Mouse (Mus musculus) hindbrain, embryonic 16.5 days (tissue): ENCODE results near the gene Apbb1. TPM values are rescaled to one million over a fixed set of nuclear protein-coding genes. Genes with fewer than 3 reads are reported as not detected.

Experiments
- ATAC-seq: fragments of 200-750 bp; cut with Nextera tagmentation; 2 replicates; pipeline ENCODE4 v1.8.0; 2017; ENCODE audit warnings: moderate TSS enrichment, moderate library complexity
- H3K27ac ChIP-seq: fragments of 300-500 bp; sonication (generic); 2 replicates; pipeline ENCODE4 v1.5.1; 2014; ENCODE audit warnings: low read depth, mild to moderate bottlenecking, control low read depth, low read length, moderate library complexity
- H3K27me3 ChIP-seq: fragments of 300-500 bp; sonication (generic); replicated peaks from 2 replicates; pipeline ENCODE4 v1.6.1; 2014; ENCODE audit warnings: low read length; ENCODE audit not compliant: control insufficient read depth, insufficient read depth
- H3K36me3 ChIP-seq: fragments of 300-500 bp; sonication (generic); 2 replicates; pipeline ENCODE4 v1.6.1; 2014; ENCODE audit warnings: mild to moderate bottlenecking, low read length, moderate library complexity, mixed read lengths; ENCODE audit not compliant: control insufficient read depth, insufficient read depth
- H3K4me1 ChIP-seq: fragments of 300-500 bp; sonication (generic); 2 replicates; pipeline ENCODE4 v1.6.1; 2014; ENCODE audit warnings: low read depth, low read length; ENCODE audit not compliant: control insufficient read depth, insufficient read depth
- H3K4me2 ChIP-seq: fragments of 300-500 bp; sonication (generic); 2 replicates; pipeline ENCODE4 v1.6.1; 2014; ENCODE audit warnings: mild to moderate bottlenecking, low read length, control low read depth, moderate library complexity
- H3K4me3 ChIP-seq: fragments of 300-500 bp; sonication (generic); 2 replicates; pipeline ENCODE4 v1.5.1; 2014; ENCODE audit warnings: mild to moderate bottlenecking, low read length, control low read depth, moderate library complexity
- H3K9ac ChIP-seq: fragments of 300-500 bp; sonication (generic); 2 replicates; pipeline ENCODE4 v1.6.1; 2014; ENCODE audit warnings: low read depth, mild to moderate bottlenecking, control low read depth, low read length, moderate library complexity
- H3K9me3 ChIP-seq: fragments of 300-500 bp; sonication (generic); 2 replicates; pipeline ENCODE4 v1.6.1; 2014; ENCODE audit warnings: mild to moderate bottlenecking, low read length, moderate library complexity; ENCODE audit not compliant: control insufficient read depth
- WGBS: fragments of 180-500 bp; shearing (Covaris S2); extraction: QIAGEN DNeasy Blood & Tissue Kit; methylation state at CpG from one replicate; pipeline ENCODE4 v1.1.7; 2014; 5-methylcytosine and 5-hydroxymethylcytosine counted together
- polyA plus RNA-seq: library from polyadenylated mRNA; unstranded; fragments of >200 nt; fragmentation: Nextera tagmentation; extraction: Ambion mirVana; gene quantifications from 2 replicates; pipeline ENCODE4 v1.2.1, GENCODE M21; 2015

The Apbb1 gene
- polyA plus RNA-seq, 1 experiment from 2014 or later, result 354 TPM

- Histone ChIP-seq H3K4me1 (peaks cover 29% of the 10 kb centered on the region), H3K27me3 (no peaks in the 10 kb centered on the region), H3K9me3 (no peaks in the 10 kb centered on the region), H3K9ac (no peak overlapping the region), H3K4me3 (no peak overlapping the region), H3K27ac (no peak overlapping the region), H3K36me3 (peaks cover 13% of the 10 kb centered on the region), H3K4me2 (no peak overlapping the region)
- ATAC-seq, result no peak
- 94% methylated on average over 6 of the region's 6 CpGs for whole genome bisulfite sequencing
These were observed 4.0 kb downstream of the Apbb1 start for GRCm38 (mm10) chr7:105577377-105577871.

GRCm38 (mm10) chr7:105576166-105576748, 5.2 kb downstream of the Apbb1 start:
- no peak overlapping the region for H3K4me2 ChIP-seq
- H3K27me3 ChIP-seq, result no peaks in the 10 kb centered on the region
- H3K4me3 ChIP-seq, result no peak overlapping the region
- no peak overlapping the region for H3K27ac ChIP-seq
- no peaks in the 10 kb centered on the region for H3K9me3 ChIP-seq
- no peak overlapping the region for H3K9ac ChIP-seq
- WGBS, result 89% methylated on average over 3 of the region's 3 CpGs
- ATAC-seq, result no peak
- peaks cover 34% of the 10 kb centered on the region for H3K4me1 ChIP-seq
- H3K36me3 ChIP-seq, result peaks cover 13% of the 10 kb centered on the region

GRCm38 (mm10) chr7:105574537-105574936, 6.9 kb downstream of the Apbb1 start:
- WGBS, result 73% methylated on average over 4 of the region's 4 CpGs
- H3K4me3 ChIP-seq, result no peak overlapping the region
- peaks cover 44% of the 10 kb centered on the region for H3K4me1 ChIP-seq
- peaks cover 13% of the 10 kb centered on the region for H3K36me3 ChIP-seq
- H3K27me3 ChIP-seq, result no peaks in the 10 kb centered on the region
- ATAC-seq, result no peak
- H3K4me2 ChIP-seq, result no peak overlapping the region
- no peak overlapping the region for H3K9ac ChIP-seq
- no peaks in the 10 kb centered on the region for H3K9me3 ChIP-seq
- no peak overlapping the region for H3K27ac ChIP-seq

GRCm38 (mm10) chr7:105572949-105573348, 8.5 kb downstream of the Apbb1 start:
- H3K27ac ChIP-seq, result no peak overlapping the region
- WGBS, result 85% methylated on average over 8 of the region's 8 CpGs
- ATAC-seq, result no peak
- H3K9ac ChIP-seq, result no peak overlapping the region
- peaks cover 51% of the 10 kb centered on the region for H3K4me1 ChIP-seq
- peaks cover 13% of the 10 kb centered on the region for H3K36me3 ChIP-seq
- no peaks in the 10 kb centered on the region for H3K27me3 ChIP-seq
- H3K9me3 ChIP-seq, result no peaks in the 10 kb centered on the region
- H3K4me2 ChIP-seq, result no peak overlapping the region
- no peak overlapping the region for H3K4me3 ChIP-seq

GRCm38 (mm10) chr7:105570756-105571155, 10.7 kb downstream of the Apbb1 start:
- Histone ChIP-seq H3K27ac (peak overlapping the region; percentile 87), H3K9me3 (no peaks in the 10 kb centered on the region), H3K9ac (no peak overlapping the region; the same call in 1 of the 2 replicates), H3K4me1 (peaks cover 50% of the 10 kb centered on the region), H3K27me3 (no peaks in the 10 kb centered on the region), H3K36me3 (peaks cover 31% of the 10 kb centered on the region), H3K4me2 (0 out of 2 replicates have a peak overlapping the region, but pooled peaks have one; percentile 23), H3K4me3 (no peak overlapping the region)
- WGBS, result 68% methylated on average over 4 of the region's 4 CpGs
- ATAC-seq, result no peak

GRCm38 (mm10) chr7:105569512-105570496, 11.6 kb downstream of the Apbb1 start:
- H3K4me3 ChIP-seq, result peak overlapping the region; percentile 33
- peak overlapping the region; percentile 58 for H3K4me2 ChIP-seq
- no peaks in the 10 kb centered on the region for H3K9me3 ChIP-seq
- H3K36me3 ChIP-seq, result peaks cover 39% of the 10 kb centered on the region
- H3K27me3 ChIP-seq, result no peaks in the 10 kb centered on the region
- peak overlapping the region; percentile 87 for H3K27ac ChIP-seq
- peak; percentile 62 for ATAC-seq
- H3K9ac ChIP-seq, result peak overlapping the region; percentile 57
- H3K4me1 ChIP-seq, result peaks cover 50% of the 10 kb centered on the region
- 11% methylated on average over 12 of the region's 12 CpGs for WGBS

GRCm38 (mm10) chr7:105568988-105569471, 12.4 kb downstream of the Apbb1 start:
- H3K27me3 ChIP-seq, result no peaks in the 10 kb centered on the region
- H3K9ac ChIP-seq, result peak overlapping the region; percentile 57
- WGBS, result under 1% methylated on average over 6 of the region's 6 CpGs
- H3K4me1 ChIP-seq, result peaks cover 50% of the 10 kb centered on the region
- H3K9me3 ChIP-seq, result no peaks in the 10 kb centered on the region
- peak overlapping the region; percentile 33 for H3K4me3 ChIP-seq
- ATAC-seq, result peak; percentile 88
- H3K36me3 ChIP-seq, result peaks cover 44% of the 10 kb centered on the region
- peak overlapping the region; percentile 87 for H3K27ac ChIP-seq
- H3K4me2 ChIP-seq, result peak overlapping the region; percentile 58

GRCm38 (mm10) chr7:105568583-105568982, 12.9 kb downstream of the Apbb1 start:
- peak overlapping the region; percentile 87 for H3K27ac ChIP-seq
- peak overlapping the region; percentile 58 for H3K4me2 ChIP-seq
- H3K36me3 ChIP-seq, result peaks cover 43% of the 10 kb centered on the region
- H3K4me1 ChIP-seq, result peaks cover 47% of the 10 kb centered on the region
- H3K27me3 ChIP-seq, result no peaks in the 10 kb centered on the region
- WGBS, result 10% methylated on average over 7 of the region's 7 CpGs
- H3K4me3 ChIP-seq, result peak overlapping the region; percentile 33
- no peaks in the 10 kb centered on the region for H3K9me3 ChIP-seq
- peak overlapping the region; percentile 57 for H3K9ac ChIP-seq
- ATAC-seq, result peak; percentile 63
